Mouse (Mus musculus): Measurements from ENCODE around the gene Selenoo.

Gene Selenoo

GRCm38 (mm10) chr15:89126622-89127021, 37.7 kb downstream of the Selenoo start:
- DNase-seq (ENCODE audit: low spot score): no peak

GRCm38 (mm10) chr15:89127364-89127940, 38.6 kb downstream of the Selenoo start:
- DNase-seq (ENCODE audit: low spot score): no peak

- DNase-seq (ENCODE audit: low spot score): peak; percentile 62
Observed at GRCm38 (mm10) chr15:89128382-89129350, 39.8 kb downstream of the Selenoo start, which contains the start of gene Hdac10. Gene Hdac10 (minus strand): TSS chr15:89128700.

- DNase-seq (ENCODE audit: low spot score): no peak
Observed at GRCm38 (mm10) chr15:89130245-89130644, 41.4 kb downstream of the Selenoo start.

GRCm38 (mm10) chr15:89131316-89131715, 42.4 kb downstream of the Selenoo start:
- DNase-seq (ENCODE audit: low spot score): no peak

GRCm38 (mm10) chr15:89136461-89137155, 47.7 kb downstream of the Selenoo start:
- no peak for DNase-seq (ENCODE audit: low spot score)

GRCm38 (mm10) chr15:89137378-89138045, 48.6 kb downstream of the Selenoo start:
- DNase-seq (ENCODE audit: low spot score): no peak

- DNase-seq (ENCODE audit: low spot score): no peak
Observed at GRCm38 (mm10) chr15:89138046-89138405, 49.1 kb downstream of the Selenoo start.

GRCm38 (mm10) chr15:89138531-89138930, 49.6 kb downstream of the Selenoo start:
- no peak for DNase-seq (ENCODE audit: low spot score)

- no peak for DNase-seq (ENCODE audit: low spot score)
Observed at GRCm38 (mm10) chr15:89140048-89140658, 51.3 kb downstream of the Selenoo start.

- no peak for DNase-seq (ENCODE audit: low spot score)
Observed at GRCm38 (mm10) chr15:89140659-89141252, 51.9 kb downstream of the Selenoo start, which contains the start of gene Mapk12. Gene Mapk12 (minus strand): TSS chr15:89140703.

GRCm38 (mm10) chr15:89141443-89141842, 52.6 kb downstream of the Selenoo start:
- DNase-seq (ENCODE audit: low spot score): no peak

- no peak for DNase-seq (ENCODE audit: low spot score)
Observed at GRCm38 (mm10) chr15:89141905-89142304, 53.0 kb downstream of the Selenoo start.

- DNase-seq (ENCODE audit: low spot score): no peak
Observed at GRCm38 (mm10) chr15:89143134-89143533, 54.2 kb downstream of the Selenoo start.

- no peak for DNase-seq (ENCODE audit: low spot score)
Observed at GRCm38 (mm10) chr15:89144965-89145364, 56.1 kb downstream of the Selenoo start.

- no peak for DNase-seq (ENCODE audit: low spot score)
Observed at GRCm38 (mm10) chr15:89145813-89146350, 57.0 kb downstream of the Selenoo start.

- DNase-seq (ENCODE audit: low spot score): no peak
Observed at GRCm38 (mm10) chr15:89146537-89146936, 57.7 kb downstream of the Selenoo start.

- no peak for DNase-seq (ENCODE audit: low spot score)
Observed at GRCm38 (mm10) chr15:89147024-89147423, 58.1 kb downstream of the Selenoo start.

- no peak for DNase-seq (ENCODE audit: low spot score)
Observed at GRCm38 (mm10) chr15:89147456-89147855, 58.6 kb downstream of the Selenoo start.

- DNase-seq (ENCODE audit: low spot score): no peak
Observed at GRCm38 (mm10) chr15:89147895-89148294, 59.0 kb downstream of the Selenoo start.
